Mouse (Mus musculus): ENCODE data around the gene Fth1.

The Fth1 gene

DNA sequence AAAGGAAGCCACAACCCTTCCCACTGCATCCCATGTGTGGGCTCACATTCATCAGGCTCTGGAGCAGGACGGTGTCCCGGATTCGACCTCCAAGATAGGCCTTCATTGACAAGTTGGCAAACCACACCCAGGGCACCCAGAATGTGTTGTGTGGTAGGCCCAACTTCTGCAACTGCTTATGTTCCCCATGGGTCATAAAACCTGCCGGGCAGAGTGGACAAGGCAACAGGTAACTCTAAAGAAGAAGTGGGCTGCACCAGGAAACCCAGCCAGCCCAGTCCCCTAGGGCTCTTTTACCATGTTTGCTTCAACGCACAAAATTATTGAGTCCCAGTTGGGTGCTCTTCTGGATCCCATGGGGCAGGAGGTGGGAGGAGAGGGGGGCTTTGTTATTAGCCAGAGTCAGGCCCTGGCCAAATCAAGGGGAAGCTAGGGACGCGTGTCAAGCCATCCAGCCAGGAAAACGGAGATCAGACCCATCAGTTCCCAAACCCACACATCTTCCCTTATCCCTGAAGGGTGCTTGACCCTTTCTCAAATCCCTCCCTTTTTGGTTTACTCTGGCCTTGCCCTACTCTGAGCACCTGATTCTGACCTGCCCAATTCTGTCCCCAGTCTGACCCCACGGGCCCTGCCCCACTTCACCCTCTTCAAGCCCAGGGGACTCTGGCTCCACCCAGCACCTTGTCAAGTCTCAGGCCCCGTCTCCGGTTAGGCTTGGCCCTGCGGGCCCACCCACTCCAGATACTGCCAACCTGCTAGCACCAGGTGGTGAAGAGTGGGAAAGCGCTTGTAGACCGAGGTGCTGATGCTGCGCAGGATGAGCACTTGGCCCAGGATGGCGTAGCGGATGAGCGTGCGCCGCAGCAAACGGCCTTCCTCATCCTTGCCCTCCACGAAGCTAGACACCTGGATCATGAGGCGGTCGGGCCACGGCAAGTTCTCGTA is 11.9 kb downstream of the Fth1 start:
- no peak for DNase-seq (ENCODE audit: low read depth, low spot score)

DNA sequence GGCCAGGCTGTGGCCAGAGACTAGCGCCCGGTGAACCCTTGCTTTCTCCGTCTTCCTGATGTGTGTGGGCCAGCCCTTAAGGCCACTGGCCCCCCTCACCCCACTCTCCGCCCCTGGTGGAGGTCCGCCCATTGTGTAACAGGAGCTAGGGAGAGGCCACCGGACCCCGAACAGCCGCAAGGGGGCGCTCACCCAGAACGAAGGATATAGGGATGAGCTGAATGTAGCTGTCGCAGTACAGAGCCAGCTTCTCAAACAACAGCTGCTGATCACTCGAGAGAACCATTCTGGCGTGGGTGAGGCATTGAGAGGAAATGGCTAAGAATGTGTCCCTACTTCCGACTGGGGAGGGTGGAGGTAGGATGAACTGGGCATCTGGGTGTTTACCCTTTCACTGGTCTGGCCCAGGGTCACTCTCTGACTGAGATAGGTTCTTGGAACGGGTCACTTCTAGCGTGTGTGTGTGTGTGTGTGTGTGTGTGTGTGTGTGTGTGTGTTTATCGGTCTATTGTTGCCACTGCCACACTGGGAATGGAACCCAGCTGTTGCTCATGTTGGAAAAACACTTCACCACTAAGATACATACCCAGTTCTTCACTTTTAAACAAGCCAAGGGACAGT is 12.7 kb downstream of the Fth1 start:
- peak; percentile 84 for DNase-seq (ENCODE audit: low read depth, low spot score)

DNA sequence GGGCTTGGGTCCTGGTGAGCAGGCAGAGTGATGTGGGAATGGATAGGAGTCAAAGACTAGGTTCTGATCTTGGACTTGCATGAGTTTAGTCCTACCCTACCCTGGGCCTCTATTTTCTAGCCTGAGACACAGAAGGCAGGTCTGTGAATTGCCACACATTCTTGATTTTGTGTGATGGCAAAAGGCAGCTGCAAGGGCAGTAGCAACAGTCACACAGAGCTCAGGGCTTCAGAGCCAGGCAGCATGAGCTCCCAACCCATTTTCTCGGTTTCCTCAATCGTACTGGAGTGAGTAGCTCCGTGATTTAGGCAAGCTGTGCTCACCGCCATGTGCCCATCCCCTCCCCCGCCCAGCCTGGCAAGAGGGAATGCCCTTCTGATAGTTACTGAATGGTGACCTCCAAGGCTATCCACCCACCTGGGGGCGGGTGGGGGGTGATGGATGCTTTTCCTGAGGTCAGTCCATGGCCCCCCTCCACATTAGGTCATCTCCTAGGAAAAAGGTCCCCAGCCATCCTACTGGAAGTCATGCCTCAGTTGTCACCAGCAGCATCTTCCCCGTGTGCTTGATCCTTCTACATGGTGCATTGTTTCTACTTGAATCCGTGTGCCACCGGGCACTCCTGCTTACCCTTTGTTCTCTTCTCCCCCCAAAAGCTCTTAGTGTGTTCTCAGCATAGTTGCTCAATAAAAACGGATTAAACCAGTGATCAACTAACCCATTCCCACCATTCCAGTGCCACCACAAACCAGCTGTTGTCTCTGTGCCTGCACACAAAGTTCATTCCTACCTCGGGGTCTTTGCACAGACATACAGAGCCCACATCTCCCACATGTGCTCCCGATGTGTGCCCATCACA is 17.0 kb downstream of the Fth1 start:
- no peak for DNase-seq (ENCODE audit: low read depth, low spot score)

DNA sequence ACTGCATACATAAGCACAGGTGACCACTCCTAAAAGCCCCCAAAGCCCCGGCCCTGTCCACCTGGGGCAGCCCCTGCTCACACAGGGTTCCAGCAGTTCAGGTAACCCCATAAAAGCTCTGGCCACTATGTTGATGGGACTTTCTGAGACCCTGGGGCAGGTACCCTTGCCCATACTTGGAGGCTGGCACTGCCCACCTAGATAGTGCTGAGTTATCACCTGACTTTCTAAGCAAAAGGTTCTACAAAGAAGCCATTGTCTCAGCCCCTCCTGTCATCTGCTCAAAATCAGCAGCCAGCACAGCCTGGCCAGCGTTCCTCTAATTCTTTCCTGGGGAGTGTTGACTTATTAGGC is 17.6 kb downstream of the Fth1 start:
- DNase-seq (ENCODE audit: low read depth, low spot score), result no peak

DNA sequence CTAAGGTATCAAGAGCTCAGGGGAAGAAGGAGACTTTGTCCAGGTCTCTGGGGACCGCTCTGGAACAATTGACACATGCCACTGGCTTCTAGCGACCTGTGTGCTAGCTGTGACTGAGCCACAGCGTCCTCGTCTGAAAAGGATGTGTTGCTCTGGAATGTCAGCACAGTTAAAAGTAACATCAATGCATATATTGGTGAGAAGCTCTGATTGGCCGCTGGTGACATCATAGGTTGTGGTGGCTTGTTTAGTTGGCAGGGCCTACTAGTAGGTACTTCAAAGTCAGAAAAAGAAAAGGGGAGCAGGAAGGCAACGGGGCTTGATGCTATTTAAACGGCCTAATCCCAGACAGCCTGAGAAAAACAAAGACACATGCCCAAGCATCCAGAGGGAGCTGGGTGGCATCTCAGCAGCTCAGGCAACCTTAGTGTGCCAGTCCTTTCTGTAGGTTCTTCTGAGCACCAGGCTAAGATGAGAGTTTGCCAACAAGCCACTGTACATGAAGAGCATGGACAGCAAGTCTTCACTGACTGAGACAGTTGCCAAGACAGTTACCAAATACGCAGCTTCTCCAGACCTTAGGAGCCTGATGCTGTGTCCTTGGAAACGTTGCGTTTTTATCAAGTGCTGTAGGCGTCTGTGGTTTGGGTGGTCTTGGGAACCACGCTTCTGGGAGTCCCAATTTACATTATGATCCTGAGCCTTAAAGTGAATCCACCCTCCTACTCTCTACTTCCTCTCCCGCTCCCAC is 18.5 kb downstream of the Fth1 start:
- no peak for DNase-seq (ENCODE audit: low read depth, low spot score)

DNA sequence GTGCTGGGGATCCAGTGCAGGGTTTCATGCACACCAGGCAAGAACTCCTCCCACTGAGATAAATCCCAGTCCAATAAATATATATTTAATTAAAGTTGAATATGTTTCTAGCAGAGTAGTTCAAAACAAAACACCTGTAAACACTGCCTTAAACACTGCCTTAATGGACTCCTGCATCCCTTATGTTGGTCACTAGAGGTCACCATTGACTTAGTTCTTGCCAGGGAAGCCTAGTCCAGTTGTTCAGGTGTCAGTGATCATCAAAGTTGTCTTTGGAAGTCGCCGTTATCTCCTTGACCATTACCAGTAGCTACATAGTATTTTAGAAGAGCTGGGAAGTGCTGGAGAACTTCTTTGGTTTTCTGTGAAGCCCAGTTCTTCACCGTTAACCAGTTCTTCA is 19.9 kb downstream of the Fth1 start:
- peak; percentile 57 for DNase-seq (ENCODE audit: low read depth, low spot score)

DNA sequence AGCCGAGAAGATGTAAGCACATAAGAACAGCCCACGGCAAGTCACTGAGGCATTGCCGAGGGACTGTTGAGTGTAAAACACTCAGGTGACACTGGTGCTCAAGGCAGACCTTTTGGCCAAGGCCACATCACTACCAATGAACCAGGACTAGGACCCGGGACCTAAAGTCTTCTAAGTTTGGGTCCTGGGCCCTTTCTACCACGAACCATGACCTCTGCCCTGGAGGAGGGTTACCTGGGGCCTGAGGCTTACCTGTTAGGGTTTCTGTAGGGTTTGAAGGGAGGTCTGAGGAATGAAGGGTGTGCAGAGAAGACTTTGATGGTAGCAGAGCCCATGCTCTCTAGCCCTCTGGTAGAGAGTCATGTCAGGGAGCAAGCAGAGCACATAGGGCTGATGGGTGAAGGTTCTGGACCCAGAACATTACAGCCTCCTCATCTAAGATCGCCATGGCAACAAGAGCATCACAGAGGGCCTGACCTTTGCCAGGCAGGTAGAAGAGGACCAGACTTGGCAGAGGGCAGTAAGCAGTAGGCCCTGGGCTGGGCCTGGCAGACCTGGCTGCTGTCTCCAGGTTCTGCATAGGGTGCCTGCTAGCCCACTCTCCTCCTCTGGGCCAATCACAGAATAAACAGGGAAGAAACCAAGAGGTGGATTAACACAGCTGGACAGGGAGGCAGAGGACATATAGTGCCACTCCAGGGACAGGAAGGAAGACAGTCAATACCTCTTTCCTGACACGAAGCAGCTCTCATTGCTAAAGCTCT is 21.0 kb downstream of the Fth1 start, which contains the start of the genes Best1 and Rab3il1:
Gene Best1, minus strand, starts transcription at position 428 of the 764 bp plus-strand sequence.
Gene Rab3il1, plus strand, starts transcription at position 464 of the 764 bp plus-strand sequence.
- DNase-seq (ENCODE audit: low read depth, low spot score), result no peak

DNA sequence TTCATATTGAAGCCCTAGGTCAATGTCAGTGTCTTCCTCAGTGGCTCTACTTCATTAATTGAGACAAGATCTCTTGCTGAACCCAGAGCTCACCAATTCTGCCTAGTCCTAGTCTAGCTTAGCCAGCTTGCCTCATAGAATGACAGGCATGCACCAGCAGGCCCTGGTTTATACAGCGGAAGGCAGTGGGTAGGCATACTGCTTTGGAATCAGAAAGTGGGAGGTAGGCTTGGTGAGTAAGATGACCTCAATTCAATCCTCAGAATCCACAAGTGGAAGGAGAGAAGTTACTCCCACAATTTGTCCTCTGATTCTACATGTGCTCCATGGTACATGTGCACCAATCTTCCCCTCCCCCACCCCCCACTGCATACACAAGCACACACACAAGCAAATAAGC is 23.3 kb downstream of the Fth1 start:
- DNase-seq (ENCODE audit: low read depth, low spot score), result no peak

DNA sequence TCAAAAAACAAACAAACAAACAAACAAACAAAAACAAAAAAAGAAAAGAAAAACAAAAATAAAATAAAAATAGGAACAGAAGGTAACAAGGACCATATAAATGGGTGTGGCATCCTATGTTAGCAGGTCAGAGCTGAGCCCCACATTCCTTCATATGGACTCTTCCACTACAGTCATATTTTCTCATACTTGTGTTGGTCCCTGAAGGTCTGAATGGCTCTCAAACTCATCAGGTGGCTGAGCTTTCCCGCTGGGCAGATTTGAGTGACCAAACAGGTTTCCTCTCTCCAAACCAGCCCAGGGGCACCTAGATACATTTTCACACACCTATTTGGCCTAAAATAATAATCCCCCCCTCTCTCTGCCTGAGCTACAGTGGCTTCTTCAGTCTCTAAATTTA is 31.0 kb downstream of the Fth1 start:
- no peak for DNase-seq (ENCODE audit: low read depth, low spot score)

DNA sequence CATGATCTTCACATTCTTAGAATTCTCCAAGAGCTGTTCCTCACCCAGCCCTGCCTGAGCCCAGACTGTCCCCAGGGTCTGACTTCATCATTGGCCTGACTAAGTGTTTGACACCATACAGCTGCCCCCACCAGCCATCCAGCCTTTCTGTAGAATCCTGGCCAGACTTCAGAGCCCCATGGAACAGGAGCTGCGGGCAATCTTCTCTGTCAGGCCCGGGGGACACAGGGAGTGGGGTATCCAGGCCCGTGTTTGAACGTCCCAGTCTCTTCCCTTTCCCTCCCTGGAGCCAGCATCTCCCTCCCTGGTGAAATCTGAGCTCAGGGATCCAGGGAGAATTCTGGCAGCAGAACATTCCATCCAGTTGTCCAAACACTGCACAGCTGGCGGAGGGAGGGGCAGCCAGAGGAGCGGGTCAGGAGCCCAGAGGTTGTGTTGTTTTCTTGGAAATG is 32.5 kb downstream of the Fth1 start:
- no peak for DNase-seq (ENCODE audit: low read depth, low spot score)

DNA sequence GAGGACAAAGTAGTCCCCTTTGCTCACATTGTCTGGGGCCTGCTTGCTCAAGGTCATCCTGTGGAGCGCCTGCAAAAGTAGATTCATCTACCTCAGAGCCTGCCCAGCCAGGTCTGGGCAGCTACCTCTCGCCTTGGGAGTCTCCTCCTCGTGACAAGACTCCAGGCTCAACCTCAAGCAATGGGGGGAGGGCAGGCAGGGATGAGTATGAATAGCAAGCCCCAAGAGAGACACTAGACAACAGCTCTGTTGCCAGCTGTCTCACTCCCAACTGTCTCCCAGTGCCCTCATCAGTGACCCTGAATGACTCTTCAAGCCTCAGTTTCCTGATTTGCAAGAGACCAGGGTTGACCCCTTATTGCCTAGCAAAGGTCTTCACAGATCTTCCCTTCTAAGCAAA is 33.0 kb downstream of the Fth1 start:
- DNase-seq (ENCODE audit: low read depth, low spot score), result no peak

DNA sequence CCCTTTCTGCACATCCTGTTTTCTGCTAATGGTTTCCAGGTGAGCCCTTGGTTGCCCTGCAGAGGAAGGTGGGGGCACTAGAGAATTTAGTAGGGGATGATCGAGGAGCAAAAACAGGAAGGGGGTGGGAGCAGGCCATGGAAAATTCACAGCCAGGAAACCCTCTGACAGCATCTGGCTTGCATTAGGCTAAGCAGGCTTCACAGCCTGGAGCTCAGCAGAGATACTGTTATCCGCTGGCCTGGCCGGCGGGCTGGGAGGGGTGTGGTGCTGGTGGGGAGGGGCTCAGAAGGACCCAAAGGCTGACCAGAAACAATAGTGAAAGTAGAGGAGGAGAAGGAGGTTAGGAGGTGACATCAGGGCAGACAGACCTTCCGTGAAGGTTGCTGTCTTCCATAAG is 33.5 kb downstream of the Fth1 start:
- DNase-seq (ENCODE audit: low read depth, low spot score), result no peak

DNA sequence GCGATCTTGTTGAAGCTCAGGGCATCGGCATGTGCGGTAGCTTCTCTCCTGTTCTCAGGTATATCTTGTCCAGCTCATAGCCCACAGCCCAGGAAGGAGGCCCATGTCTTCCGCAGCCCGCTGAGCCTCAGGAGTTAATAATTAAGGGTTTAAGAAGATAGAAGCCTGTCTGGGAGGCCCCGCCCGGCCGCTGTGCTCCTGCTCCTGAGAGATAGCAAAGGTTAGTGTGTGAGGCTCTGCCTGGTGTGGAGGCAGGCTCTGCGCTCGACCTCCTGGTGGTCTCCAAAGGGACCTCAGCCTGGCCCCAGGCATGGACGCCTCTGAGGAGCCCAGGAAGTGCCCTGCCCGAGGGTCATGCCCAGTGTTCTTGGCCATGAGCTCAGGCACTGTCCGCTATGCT is 34.4 kb downstream of the Fth1 start:
- no peak for DNase-seq (ENCODE audit: low read depth, low spot score)

DNA sequence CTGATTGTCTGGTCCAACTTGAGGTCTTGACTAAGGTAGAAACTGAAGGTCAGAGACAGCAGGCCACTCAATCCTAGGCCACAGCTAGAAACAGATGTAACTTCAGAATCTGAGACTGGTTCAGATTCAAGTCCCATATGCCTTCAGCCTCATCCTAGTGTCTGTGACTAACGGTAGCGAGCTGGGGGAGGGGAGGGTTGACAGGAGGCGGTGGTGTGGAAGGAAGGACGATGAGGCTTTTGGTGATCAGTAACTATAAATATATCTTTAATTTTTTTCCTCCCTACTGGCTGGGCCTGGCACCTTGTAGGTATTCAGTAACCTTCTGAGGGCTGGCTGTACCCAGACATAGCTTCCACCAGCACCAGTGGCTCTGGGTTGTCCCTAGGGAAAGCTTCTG is 35.0 kb downstream of the Fth1 start:
- no peak for DNase-seq (ENCODE audit: low read depth, low spot score)

DNA sequence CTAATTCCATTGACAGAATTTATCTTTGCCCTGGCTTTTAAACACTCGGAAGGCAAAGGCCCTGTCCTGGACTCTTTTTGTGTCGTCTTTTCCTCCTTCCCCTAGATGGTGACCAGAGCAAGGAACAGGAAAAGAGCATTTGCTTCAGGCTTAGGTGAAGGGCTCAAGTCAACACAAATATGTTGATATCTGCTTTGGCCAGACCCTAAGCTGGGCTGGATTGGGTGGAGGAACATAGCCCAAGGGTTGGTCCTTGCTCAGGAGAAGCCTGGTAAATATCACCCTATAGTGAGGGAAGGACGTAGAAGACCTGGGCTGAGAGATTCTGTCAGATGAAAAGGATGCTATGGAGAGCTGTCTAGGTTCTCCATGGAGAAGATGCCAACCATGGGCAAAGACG is 35.8 kb downstream of the Fth1 start:
- no peak for DNase-seq (ENCODE audit: low read depth, low spot score)

DNA sequence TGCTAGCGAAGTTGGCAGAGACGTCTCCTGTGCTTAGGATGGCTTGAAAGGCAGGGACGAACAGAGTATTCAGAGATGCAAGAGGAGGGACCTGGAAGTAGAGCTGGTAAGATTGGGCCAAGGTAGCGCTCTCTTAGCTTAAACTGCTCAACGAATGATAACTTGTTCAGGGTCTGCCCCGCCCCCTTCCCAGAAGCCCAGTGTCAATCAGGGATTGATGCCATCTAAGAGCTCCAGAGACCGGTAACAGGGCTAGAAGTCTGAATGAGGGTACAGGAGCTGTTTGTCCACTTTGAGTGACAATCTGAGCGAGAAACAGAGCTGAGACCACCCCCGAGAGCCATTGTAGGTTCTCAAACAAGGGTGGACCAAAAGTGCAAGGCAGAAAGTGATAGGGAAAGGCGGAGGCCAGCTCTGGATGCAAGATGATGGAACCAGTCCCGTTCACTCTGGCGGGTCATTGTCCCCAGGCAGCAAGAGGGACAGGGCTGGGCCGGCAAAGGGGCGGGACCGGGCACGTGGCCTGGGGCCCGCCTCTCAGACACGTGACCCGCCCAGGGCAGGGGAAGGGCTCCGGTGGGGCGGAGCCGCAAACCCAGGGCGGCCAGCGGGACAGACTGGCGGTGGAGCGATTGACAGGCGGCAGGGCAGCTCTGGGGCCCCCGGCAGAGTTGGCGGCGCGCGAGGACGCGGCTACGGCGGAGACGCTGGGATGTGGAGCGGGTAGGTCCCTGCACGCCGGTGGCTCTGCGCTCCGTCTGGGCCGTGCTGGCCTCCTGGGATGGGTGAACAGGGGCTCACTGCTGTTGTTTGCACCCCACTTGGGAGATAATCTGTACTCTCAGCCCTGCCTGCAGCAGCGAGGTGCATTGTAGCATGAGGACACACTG is 37.5 kb downstream of the Fth1 start:
- DNase-seq (ENCODE audit: low read depth, low spot score), result peak; percentile 73

DNA sequence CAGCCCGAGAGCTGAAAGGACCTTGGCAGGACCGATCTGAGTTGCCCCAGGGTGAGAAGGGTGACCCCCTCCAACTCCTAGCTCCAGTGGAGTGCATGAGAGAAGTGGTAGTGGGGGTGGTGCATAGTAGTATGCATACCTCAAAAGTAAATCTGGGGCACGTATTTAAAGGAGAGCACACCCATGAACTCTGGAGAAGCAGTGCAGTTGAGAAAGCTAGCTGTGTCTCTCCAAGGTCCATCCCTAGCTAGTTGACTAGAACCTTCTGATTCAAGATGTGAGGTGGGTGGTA is 38.1 kb downstream of the Fth1 start:
- DNase-seq (ENCODE audit: low read depth, low spot score), result no peak

DNA sequence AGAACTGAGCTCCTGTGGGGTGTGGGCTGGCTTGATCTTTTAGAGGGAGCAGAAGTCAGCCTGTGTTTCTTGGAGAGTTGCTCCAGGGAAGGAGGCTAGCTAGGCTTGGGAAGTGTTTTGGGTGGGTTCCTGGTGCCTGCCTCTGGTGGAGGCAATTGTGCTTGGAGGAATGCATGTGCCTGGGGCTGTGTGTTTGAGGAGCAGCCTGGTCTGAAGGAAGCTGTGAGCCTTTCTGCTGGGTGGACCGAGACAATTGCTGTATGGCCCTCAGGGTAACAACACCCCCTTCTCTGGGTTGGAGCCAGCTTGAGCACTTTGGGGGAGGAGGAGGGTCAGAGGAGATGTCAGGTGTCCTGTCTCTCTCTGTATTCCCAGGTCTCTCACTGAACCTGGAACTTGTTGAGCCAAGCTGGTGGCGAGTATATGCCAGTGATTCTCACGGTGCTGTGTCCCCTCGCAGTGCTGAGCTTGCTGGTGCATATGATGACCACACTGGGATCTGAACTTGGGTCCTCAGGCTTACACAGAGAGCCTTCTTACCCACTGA is 38.9 kb downstream of the Fth1 start:
- DNase-seq (ENCODE audit: low read depth, low spot score), result no peak

DNA sequence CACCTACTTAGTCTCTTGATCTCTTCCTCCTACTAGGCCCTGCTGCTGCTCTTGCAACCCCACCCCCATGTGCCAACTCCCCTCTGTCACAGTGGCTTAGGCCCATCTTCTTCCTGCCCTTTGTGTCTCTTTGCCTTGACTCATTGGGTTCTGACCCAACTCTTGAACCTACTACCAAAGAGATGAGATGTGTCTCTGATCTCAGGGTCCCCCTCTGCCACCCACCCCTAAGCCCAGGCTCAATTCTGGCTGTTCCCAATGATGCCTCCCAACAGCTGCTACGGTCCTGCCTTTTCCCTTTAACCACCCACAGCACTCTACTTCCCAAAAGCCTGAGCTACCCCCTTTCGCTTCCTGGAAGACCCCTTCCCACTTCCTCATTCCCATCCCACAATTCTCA is 41.6 kb downstream of the Fth1 start:
- no peak for DNase-seq (ENCODE audit: low read depth, low spot score)

All from A20 (cell line).